Mouse (Mus musculus) cerebellum, adult 11-12 months (tissue): ENCODE data around the gene Gpr108.

Experiments used
- DNase-seq: peaks from one replicate; pipeline ENCODE4 v3.0.0; 2022

Gene Gpr108

DNA sequence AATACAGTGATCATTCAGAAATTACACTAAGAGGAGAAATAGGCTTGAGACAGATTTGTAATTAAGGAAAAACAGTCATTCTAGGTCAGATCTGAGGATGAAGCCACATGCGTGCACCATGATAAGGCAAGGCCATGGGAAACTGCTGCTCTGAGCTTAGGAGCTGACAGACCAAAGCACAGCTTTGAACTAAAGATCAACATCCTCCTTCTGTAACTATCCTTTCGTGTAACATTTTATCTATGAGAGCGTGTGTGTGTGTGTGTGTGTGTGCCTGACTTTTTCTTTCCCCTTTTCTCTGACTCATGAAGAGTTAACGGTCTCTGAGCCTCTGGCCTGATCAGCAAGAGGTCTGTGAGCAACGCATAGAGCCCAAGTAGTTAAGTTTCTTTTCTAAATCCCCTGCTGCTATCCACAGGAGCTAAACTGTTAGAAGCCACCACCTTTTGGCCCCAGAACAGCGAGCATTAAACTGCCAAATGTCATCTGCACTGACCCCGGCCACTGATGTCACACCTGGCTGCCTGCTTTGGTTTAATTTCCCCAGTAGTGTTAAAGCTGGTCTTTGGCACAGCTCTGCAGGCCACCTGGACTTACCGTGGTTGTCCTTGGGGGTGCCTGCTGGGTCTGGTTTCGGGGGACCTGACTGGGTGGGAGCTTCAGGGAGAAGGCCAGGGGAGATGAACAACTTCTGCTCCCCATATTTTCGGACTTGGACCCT lies 4.4 kb downstream of the Gpr108 start:
- DNase-seq, result no peak

DNA sequence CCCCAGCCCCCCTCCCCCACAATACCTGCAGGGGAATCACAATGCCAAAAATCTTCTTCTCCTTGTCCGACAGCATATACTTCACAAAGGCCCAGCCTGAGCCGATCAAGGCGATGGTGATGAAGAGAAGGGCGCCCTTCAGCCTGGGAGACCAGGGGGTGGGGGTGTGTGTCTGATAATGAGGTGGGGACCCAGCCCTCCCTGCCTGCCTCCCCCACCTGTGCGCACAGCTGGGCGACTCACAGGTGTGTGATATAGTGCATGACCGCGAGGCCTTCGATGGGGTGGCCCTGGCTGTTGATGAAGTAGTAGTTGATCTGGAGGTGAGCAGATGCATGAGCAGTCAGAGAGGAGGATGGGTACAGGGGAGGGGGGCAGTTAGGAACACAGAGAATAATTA lies 11.1 kb downstream of the Gpr108 start:
- no peak for DNase-seq

DNA sequence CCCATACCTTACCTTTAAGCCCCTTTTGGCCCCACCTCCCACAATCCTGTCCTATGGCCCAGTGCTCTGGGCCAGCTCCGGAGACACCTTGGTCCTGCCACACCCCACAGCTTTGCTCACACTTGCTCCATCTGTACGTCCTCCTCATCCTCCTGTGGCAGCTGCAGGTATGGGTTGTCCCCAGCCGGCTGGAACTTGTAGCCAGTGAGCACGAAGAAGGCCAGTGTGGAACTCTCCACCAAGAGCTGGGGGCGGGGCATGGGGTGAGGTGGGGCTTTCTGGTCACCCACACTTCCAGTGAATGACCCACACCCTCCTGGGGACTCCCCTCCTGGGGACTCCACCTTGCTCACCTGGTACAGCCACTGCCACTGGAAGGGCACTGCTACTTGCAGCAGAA lies 12.4 kb downstream of the Gpr108 start:
- no peak for DNase-seq

DNA sequence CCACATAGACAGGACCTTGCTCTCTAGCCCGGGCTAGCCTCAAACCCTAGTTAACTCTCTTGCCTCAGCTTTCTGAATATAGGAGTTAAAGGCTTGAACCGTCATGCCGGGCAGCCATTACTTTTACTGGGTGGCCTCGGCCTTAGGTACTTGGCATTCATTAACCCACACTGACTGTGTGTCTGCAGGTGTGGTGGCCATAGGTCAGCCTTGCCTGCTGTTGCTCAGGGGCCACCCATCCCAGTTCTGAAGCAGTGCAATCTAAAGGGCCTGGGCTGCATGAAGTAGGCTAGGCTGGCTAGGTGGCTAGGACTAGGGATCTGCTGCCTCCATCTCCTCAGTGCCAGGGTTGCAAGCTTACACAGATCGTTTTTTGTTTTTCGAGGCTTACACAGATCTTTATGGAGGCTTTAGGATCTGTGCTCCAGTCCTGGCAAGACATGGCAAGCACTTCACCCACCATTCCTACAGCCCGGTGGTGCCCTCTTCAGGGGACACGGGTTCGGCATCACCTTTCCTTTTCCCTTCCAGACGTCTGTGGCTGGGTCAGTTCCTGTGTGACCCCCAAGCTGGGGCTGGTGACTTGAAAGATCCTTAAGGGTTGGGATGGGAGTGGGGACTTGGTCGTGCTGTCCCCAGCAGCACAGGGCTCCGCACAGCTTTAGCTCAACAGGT lies 13.9 kb downstream of the Gpr108 start:
- DNase-seq, result no peak

DNA sequence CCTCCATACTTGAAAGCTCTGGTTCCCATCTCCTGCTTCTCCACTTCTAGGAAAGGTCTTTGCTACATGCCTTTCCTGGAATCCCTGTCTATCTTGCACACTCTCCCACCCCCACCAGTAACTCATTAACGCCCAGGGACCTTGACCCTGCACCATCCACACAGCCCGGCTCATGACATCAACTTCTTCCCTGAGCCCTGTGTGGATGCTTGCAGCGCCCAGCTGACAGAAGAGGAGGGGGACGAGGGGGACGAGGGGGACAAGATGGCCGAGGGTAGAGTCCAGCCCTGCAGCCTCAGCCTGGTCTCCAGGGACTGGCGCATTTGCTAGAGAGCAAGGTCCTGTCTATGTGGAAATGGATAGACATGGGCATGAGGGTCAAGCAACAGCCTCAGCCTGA lies 15.2 kb downstream of the Gpr108 start:
- no peak for DNase-seq

DNA sequence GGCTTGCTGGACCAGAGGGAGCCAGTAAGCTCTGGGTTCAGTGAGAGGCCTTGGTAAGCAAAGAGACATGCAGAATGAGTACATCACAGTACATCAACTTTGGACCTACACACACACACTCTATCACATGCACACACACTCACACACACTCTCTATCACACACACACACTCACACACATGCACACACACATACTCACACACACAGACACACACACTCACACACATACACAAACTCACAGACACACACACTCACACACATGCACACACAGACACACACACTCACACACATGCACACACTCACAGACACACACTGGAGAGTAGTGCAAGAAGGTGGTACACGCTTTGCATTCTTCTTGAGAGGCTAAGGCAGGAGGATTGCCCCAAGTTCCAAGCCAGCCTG lies 16.0 kb downstream of the Gpr108 start:
- no peak for DNase-seq

DNA sequence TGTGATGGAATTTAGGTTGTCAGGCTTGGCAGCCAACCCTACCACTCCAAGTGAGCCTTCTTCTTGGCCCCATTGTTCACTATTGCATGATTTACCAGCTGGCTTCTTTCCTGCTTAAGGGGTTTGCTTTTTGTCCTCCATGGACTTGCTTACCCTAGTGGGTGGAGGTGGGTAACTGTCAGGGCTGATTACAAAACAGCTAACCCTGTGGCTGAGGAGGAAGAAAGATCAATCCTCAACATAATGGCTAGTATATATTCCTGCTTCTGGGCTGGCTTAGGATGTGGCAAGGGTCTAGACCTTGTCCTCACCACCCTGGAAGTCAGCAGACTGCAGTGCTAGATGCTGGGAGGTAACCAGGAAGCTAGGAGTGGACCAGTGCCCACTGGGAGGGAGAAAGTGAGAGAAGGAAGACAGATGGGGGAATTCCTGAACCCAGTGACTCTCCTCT lies 16.9 kb downstream of the Gpr108 start:
- no peak for DNase-seq

DNA sequence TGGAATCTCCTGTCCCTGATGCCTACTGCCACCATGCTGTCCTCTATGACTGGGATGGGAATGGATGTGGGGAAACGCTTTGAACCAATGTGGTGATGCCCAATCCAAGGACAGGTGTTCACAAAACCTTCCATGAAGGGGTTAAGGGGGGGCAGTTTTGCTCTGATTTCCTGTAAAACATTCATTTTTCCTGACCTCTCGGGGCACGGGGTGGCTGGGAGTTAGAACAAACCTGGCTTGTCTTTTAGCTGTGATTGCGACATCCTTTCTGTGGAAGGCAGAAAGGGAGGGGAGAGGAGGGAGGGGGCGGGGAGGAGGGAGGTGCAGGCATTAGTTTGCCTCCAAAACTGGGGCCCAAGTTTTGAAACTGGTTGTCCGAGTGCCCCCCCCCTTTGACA lies 17.5 kb downstream of the Gpr108 start:
- DNase-seq, result no peak

DNA sequence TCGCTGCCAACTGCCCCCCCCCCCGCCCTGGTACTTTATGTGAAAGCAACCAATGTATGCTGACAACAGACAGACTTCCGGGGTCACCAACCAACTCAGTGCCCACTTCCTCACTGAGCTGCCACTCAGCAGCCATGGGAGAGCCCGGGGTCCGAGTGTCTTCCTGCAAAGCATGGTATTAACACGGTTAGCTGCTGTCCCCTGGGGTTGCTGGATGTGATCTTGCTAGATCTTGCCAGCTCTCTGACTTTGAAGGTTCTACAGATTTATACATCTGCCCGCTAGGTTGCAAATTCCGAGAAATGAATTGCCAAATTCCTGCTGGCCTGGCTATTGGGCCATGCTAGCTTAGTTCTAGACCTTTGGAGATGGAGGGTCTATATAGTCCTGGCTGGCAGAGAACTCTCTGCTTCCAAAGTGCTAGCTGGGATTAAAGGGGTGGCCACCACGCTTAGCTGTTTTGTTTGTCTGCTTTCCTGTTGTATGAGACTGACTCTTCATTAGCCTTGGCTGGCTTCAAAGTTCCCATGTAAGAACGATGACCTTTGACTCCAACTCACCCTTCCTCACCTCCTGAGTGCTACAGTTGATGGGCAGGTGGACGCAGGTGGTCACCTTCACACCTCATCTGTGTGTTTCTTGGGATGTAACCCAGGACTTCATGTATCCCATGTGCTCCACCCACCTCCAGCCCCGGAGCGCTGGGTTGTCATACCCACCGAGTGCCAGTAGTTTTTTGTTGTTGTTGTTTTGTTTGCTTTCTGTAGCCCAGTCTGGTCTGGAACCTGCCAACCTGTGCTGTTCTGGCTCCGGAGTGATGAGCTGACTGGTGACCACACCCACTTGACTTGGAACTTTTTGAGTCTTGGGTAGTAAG lies 18.2 kb downstream of the Gpr108 start:
- DNase-seq, result no peak

DNA sequence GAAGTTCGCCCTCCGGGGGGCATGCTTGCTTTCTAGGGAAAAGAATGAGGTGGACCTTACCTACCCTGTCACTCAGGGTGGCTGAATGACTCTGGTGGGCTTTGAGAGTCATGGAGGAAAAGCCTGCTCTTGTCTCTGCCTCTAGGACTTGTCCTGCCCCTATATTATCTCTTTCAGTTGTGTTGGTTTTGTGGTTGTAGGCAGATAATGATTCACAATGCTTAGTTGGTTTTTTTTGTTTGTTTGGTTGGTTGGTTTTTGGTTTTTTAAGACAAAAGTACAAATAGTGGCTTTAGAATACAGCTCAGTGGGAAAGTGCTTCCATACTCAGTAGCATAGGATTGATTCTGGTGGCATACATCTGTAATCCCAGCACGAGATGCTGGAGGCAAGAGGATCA lies 19.4 kb downstream of the Gpr108 start:
- no peak for DNase-seq

DNA sequence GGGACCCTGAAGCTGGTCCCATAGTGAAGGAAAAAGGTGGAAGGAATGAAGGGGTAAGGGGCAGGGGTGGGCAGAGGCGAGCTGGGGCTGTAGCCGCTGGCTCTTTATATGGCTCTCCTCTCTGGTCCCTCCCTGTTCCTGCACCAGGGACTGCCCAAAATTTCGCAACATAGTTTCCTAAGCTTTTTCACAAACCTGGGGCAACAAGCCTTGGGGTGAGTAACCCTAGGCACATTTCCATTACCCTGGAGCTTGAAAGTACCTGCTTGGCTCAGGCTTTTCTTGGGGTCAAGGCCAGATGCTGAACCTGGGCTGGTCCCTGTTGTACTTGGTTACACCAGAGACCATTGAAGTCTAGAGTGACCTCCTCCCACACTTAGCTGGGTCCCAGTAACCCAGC lies 20.2 kb downstream of the Gpr108 start, which contains the start of gene C3:
C3 (minus strand) TSS at position 123 of the 400 bp plus-strand sequence.
- no peak for DNase-seq

DNA sequence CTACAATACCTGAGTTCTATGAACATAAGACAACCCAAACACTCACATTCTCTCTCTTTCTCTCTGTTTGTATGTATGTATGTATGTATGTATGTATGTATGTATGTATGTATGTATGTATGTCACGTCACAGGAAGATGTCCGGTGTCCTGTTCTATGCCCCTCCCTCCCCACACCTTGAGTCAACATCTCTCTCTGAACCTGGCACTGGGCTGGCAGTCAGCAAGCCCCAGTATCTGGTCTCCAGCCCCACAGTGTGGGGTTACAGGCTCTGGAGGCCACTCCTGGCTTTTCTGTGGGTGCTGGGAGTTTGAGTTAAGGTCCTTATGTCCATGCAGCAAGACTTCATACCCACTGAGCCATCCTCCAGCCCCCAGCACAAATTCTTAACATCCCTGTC lies 20.8 kb downstream of the Gpr108 start:
- no peak for DNase-seq

DNA sequence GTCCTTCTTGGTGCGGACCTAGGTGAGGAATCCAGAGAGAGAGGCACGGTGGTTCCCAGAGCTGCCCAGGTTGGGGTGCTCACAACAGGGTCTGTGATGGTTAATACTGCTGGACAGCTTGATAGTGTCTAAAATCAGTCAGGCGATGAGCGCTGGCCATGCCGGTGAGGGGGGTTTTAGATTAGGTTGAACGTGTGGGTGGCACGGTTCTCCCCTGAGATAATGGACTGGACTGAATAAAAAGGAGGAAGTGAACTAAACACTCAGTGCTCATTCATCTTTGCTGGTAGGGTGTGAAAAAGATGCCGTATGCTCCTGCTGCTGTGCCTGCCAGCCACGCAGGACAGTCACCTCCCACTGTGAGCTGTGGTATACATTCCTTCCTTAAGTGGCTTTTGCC lies 24.9 kb downstream of the Gpr108 start:
- no peak for DNase-seq

DNA sequence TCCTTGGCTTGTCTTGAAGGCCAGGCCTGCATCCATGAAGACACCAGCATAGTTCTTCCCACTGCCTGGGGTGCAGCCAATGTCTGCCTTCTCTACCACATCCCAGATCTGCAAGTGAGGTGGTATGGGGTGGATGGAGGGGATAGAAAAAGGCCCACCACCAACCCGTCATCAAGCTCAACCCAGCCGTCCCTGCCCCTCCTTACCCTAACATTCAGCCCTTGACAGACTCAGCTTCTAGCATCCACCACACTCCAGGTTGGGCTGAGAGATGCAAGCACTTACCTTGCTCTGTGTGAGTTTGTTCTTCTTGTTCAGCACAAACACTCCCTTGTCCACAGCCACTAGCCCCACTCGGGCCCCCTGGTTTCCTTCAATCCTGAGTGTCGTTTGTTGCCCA lies 26.3 kb downstream of the Gpr108 start:
- DNase-seq, result no peak

DNA sequence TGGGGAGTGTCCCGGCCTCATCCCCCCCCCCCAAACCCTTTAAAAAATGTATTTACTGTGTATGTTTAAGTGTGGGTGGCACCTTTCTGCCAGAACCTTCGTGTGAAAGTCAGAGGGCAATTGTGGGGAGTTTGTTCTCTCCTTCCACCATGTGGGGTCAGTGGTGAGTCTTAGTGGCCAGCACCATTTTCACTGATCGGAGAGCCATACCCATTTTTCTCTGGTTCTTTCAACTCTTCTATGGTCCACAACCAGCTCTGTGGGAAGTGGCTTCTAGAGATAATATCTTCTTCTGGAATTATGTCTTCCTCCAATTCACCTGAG lies 28.4 kb downstream of the Gpr108 start:
- DNase-seq, result no peak

DNA sequence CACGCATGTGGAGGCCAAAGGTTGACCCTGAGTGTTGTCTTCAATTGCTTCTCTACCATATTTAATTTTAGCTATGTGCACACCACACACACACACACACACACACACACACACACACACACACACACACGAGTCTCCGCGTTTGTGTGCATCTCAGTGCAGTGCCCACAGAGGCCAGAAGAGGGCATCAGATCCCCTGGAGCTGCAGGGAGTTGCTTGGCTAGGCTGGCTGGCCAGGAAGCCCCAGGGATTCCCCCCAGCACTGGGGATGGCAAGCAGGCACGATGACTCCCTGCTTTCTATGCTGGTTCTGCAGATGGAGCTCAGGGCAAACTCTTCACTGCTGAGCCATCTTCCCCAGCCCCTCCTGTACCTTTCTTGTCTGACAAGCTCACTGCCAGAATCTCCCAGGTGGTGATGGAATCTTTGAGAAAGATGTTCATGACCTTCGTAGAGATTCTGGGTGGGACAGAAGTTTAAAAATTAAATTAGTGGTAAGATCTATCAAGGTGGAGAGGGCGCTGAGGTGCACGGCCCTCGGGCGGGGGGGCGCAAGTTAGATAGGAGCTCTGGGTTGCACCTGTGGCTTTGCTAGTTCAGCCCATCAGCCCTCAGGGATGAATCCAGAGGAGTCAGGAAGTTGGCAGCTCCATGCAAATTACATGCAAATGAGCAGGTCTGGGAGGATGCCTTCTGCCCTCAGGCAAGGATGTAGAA lies 28.9 kb downstream of the Gpr108 start:
- no peak for DNase-seq

DNA sequence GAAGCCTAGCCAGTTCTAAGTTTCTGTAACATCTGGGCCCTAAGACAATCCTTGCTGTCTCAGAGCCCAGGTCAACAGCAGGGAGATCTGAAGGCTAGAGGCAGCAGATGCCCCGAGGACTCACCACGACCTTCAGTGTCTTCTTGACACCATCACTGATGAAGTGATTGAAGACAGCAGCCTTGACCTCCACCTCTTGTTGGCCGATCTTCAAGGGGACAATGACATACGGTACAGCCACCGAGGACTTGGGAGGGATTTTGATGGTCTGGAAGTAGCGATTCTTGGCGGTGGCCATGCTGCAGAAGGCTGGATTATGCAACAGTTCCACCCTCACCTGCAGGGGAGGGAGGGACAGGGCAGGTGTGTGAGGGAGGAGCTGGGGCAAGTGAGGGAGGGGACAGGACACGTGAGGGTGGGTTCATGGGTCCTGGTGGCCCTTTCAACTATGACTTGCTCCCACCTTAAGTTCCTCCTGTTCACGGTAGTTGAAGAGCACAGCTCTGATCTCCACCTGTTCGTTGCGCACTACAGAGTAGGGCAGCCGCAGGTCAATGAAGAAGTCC lies 29.8 kb downstream of the Gpr108 start:
- no peak for DNase-seq

DNA sequence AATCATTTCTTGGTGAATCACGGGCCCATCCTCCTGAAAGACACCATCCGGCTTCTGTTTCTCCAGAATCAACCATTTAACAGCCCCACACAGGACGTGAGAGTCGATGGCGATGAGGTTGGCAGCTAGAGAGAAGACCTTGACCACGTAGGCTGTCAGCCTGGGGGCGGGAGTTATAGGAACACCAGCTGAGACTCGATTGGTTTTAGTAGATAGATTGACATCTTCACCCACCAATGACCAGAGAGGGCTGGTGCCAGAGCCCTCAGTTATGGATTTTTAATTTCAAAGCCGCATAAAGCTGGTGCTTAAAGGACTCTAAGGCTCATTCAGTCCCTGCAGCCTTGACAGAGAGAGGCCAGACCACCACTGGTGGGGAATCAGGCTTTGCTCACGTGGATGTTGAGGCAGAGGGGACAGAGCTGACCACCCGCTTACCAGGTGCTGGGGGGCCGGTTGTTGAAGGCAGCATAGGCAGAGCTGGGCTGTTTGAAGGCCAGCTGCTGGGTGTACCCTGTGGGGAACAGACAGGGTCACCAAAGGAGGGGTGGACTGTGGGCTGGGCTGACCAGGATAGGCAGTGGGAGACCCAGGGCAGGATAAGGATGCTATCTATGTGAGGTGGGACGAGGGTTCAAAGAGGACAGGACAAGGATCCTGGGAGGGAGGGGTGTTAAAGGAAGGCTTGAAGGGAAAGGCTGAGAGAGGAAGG lies 33.4 kb downstream of the Gpr108 start:
- no peak for DNase-seq

DNA sequence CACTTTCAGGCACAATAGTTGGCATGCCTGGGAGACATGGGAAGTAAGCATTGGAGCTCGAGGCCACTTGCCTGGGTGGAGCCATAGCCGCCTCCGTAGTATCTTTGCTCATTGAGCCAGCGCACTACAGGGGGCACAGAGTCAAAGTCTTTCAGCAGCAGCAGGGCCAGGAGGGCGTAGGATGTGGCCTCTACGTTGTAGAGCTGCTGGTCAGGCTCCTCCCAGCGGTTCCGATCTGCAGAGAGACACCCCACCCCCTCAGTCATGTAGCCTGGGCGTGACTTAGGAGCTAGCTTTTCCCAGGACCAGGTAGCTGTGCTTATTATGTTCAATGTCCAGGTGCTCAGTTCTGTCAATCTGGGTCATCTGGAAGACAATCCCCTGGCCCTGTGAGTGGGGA lies 36.7 kb downstream of the Gpr108 start:
- no peak for DNase-seq

DNA sequence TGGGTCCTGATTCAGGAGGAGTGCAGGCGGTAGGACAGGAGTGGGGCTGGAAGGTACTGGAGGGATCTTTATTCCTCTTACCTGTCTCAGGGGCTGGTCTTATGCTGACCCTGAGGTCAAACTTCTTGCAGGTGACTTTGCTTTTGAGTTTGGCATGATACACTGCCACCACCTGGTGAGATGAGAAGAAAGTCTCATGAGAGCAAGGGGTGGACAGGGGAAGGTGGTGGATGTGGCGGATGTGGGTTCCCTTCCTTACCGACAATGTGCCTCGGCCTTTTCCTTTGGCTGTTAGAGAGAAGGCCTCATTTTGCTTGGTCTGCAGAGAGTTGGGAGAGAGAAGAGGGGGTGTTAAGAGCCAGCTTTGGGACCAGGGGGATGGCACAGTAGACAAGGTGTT lies 38.9 kb downstream of the Gpr108 start:
- DNase-seq, result no peak

DNA sequence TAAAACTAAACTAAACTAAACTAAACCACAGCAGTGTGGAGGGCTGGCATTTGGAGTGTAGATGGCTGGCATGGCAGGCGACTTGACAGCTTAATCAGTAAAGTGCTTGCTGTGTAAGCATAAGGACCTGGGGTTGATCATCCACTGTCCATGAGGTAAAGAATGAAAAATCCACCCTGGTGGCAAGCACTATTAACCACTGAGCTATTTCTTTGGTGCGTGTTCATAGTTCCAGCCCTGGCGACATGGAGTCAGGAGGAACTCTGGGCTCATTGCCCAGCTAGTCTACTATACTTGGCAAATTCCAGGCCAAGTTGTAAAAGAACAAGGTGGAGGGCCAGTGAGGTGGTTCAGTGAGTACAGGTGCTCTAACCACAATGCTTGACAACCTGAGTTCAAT lies 40.3 kb downstream of the Gpr108 start:
- no peak for DNase-seq
